Mouse (Mus musculus): ENCODE measurements around the gene Raet1e. TPM values are rescaled to one million over a fixed set of nuclear protein-coding genes. Genes with fewer than 3 reads are reported as not detected.
"Not testable (repeated sequence)": the region's sequence is repeated elsewhere in the genome, so short reads cannot be mapped to it uniquely, and the experiment has no call there.

Gene Raet1e
- polyA plus RNA-seq (2012; rRNA removed), result 0.08 TPM in 1 of 2 replicates, not detected in the other

- not testable (repeated sequence) for H3K4me1 ChIP-seq (ENCODE audit: control insufficient read depth, insufficient read depth, low read length); H3K27ac ChIP-seq (ENCODE audit: insufficient read depth, low read length); H3K4me3 ChIP-seq (ENCODE audit: insufficient read depth, low read length)
These were observed at the start of gene Raet1e, which contains the start of gene H60b for GRCm38 (mm10) chr10:22158310-22158999. TSS of gene Raet1e (plus strand) at chr10:22158569. TSS of gene H60b (plus strand) at chr10:22158586.

GRCm38 (mm10) chr10:22140665-22141280 is 17.6 kb upstream of the Raet1e start:
- no peak overlapping the region for H3K27ac ChIP-seq (ENCODE audit: insufficient read depth, low read length)
- no peaks in the 10 kb centered on the region for H3K4me1 ChIP-seq (ENCODE audit: control insufficient read depth, insufficient read depth, low read length)
- TF ChIP-seq CTCF (IDR thresholded peaks at IDR 0.05; ENCODE audit: extremely low read depth, insufficient read depth, low read length) (peak; percentile 45), POLR2A (IDR thresholded peaks at IDR 0.05; ENCODE audit: extremely low read depth, insufficient read depth, low read length) (no peak)
- 0 out of 2 replicates have a peak overlapping the region, but pooled peaks have one; percentile 26 for H3K4me3 ChIP-seq (ENCODE audit: insufficient read depth, low read length)

- H3K27ac ChIP-seq (ENCODE audit: insufficient read depth, low read length); H3K4me1 ChIP-seq (ENCODE audit: control insufficient read depth, insufficient read depth, low read length); H3K4me3 ChIP-seq (ENCODE audit: insufficient read depth, low read length): not testable (repeated sequence)
These were observed 16.2 kb upstream of the Raet1e start for GRCm38 (mm10) chr10:22142194-22142593.

- no peaks in the 10 kb centered on the region for H3K4me1 ChIP-seq (ENCODE audit: control insufficient read depth, insufficient read depth, low read length)
- H3K27ac ChIP-seq (ENCODE audit: insufficient read depth, low read length), result no peak overlapping the region
- no peak for TF ChIP-seq CTCF (IDR thresholded peaks at IDR 0.05; ENCODE audit: extremely low read depth, insufficient read depth, low read length)
- no peak for TF ChIP-seq POLR2A (IDR thresholded peaks at IDR 0.05; ENCODE audit: extremely low read depth, insufficient read depth, low read length)
- H3K4me3 ChIP-seq (ENCODE audit: insufficient read depth, low read length), result no peak overlapping the region
These were observed 15.4 kb upstream of the Raet1e start for GRCm38 (mm10) chr10:22142926-22143325.

- H3K4me1 ChIP-seq (ENCODE audit: control insufficient read depth, insufficient read depth, low read length), result no peaks in the 10 kb centered on the region
- peak overlapping the region; percentile 43 for H3K4me3 ChIP-seq (ENCODE audit: insufficient read depth, low read length)
- TF ChIP-seq CTCF (IDR thresholded peaks at IDR 0.05; ENCODE audit: extremely low read depth, insufficient read depth, low read length) (no peak), POLR2A (IDR thresholded peaks at IDR 0.05; ENCODE audit: extremely low read depth, insufficient read depth, low read length) (no peak)
- peak overlapping the region; percentile 66; the same call in 1 of the 2 replicates for H3K27ac ChIP-seq (ENCODE audit: insufficient read depth, low read length)
These were observed 9.8 kb upstream of the Raet1e start for GRCm38 (mm10) chr10:22148441-22149072.

GRCm38 (mm10) chr10:22149073-22149690 is 9.2 kb upstream of the Raet1e start, which contains the start of gene E030030I06Rik:
TSS of gene E030030I06Rik (minus strand) at chr10:22149270.
- Histone ChIP-seq H3K4me3 (ENCODE audit: insufficient read depth, low read length) (peak within 1 kb of the TSS; percentile 43), H3K27ac (ENCODE audit: insufficient read depth, low read length) (peak within 1 kb of the TSS; percentile 66; the same call in 1 of the 2 replicates), H3K4me1 (ENCODE audit: control insufficient read depth, insufficient read depth, low read length) (no peaks in the 10 kb centered on the region)
- no peak for TF ChIP-seq POLR2A (IDR thresholded peaks at IDR 0.05; ENCODE audit: extremely low read depth, insufficient read depth, low read length)
- no peak for TF ChIP-seq CTCF (IDR thresholded peaks at IDR 0.05; ENCODE audit: extremely low read depth, insufficient read depth, low read length)

- no peak overlapping the region for H3K27ac ChIP-seq (ENCODE audit: insufficient read depth, low read length)
- no peaks in the 10 kb centered on the region for H3K4me1 ChIP-seq (ENCODE audit: control insufficient read depth, insufficient read depth, low read length)
- TF ChIP-seq POLR2A (IDR thresholded peaks at IDR 0.05; ENCODE audit: extremely low read depth, insufficient read depth, low read length), result no peak
- no peak for TF ChIP-seq CTCF (IDR thresholded peaks at IDR 0.05; ENCODE audit: extremely low read depth, insufficient read depth, low read length)
- H3K4me3 ChIP-seq (ENCODE audit: insufficient read depth, low read length), result peak overlapping the region; percentile 43; the same call in 1 of the 2 replicates
These were observed 8.5 kb upstream of the Raet1e start for GRCm38 (mm10) chr10:22149691-22150465.

- H3K4me3 ChIP-seq (ENCODE audit: insufficient read depth, low read length), result no peak overlapping the region
- H3K27ac ChIP-seq (ENCODE audit: insufficient read depth, low read length), result no peak overlapping the region
- no peaks in the 10 kb centered on the region for H3K4me1 ChIP-seq (ENCODE audit: control insufficient read depth, insufficient read depth, low read length)
- no peak for TF ChIP-seq CTCF (IDR thresholded peaks at IDR 0.05; ENCODE audit: extremely low read depth, insufficient read depth, low read length)
- TF ChIP-seq POLR2A (IDR thresholded peaks at IDR 0.05; ENCODE audit: extremely low read depth, insufficient read depth, low read length), result no peak
These were observed 7.8 kb upstream of the Raet1e start for GRCm38 (mm10) chr10:22150593-22150992.

GRCm38 (mm10) chr10:22151056-22151862 is 7.1 kb upstream of the Raet1e start:
- not testable (repeated sequence) for H3K4me3 ChIP-seq (ENCODE audit: insufficient read depth, low read length); H3K4me1 ChIP-seq (ENCODE audit: control insufficient read depth, insufficient read depth, low read length); H3K27ac ChIP-seq (ENCODE audit: insufficient read depth, low read length)

GRCm38 (mm10) chr10:22151863-22152640 is 6.3 kb upstream of the Raet1e start:
- H3K27ac ChIP-seq (ENCODE audit: insufficient read depth, low read length); H3K4me3 ChIP-seq (ENCODE audit: insufficient read depth, low read length); H3K4me1 ChIP-seq (ENCODE audit: control insufficient read depth, insufficient read depth, low read length): not testable (repeated sequence)

- not testable (repeated sequence) for H3K4me3 ChIP-seq (ENCODE audit: insufficient read depth, low read length); H3K27ac ChIP-seq (ENCODE audit: insufficient read depth, low read length); H3K4me1 ChIP-seq (ENCODE audit: control insufficient read depth, insufficient read depth, low read length)
These were observed 5.2 kb upstream of the Raet1e start for GRCm38 (mm10) chr10:22153147-22153690.

GRCm38 (mm10) chr10:22154127-22154526 is 4.2 kb upstream of the Raet1e start:
- not testable (repeated sequence) for H3K4me1 ChIP-seq (ENCODE audit: control insufficient read depth, insufficient read depth, low read length); H3K4me3 ChIP-seq (ENCODE audit: insufficient read depth, low read length); H3K27ac ChIP-seq (ENCODE audit: insufficient read depth, low read length)

Measured in cortical plate, adult 2 months (tissue).